Mouse (Mus musculus): Measurements from ENCODE around the gene Gopc. TPM values are rescaled to one million over a fixed set of nuclear protein-coding genes. Genes with fewer than 3 reads are reported as not detected.
"Not testable (repeated sequence)": the region's sequence is repeated elsewhere in the genome, so short reads cannot be mapped to it uniquely, and the experiment has no call there.

The Gopc gene
- total RNA-seq, 2 experiments from 2014 or later = 51.7 TPM

GRCm38 (mm10) chr10:52302271-52302670 lies 79.7 kb downstream of the Gopc start:
- DNase-seq (ENCODE audit: low spot score in 2 of 2) = no peak

DNA sequence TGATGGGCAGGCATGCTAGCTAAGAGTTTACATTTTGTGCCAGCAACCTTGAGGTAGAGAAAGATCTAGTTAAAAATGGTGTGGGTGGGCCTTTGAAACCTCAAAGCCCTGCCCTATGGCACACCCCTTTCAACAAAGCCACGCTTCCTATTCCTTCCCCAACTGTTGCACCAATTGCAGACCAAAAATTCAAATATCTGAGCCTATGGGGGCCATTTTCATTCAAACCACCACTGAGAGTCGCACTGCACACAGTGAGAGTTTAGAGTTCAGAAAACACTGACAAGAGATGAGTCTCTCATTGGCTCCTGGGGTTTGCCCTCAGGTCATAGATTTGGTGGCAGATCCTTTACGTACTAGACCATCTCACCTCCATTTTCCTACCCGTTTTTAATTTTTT lies 80.2 kb downstream of the Gopc start:
- DNase-seq (ENCODE audit: low spot score in 2 of 2) = no peak

DNA sequence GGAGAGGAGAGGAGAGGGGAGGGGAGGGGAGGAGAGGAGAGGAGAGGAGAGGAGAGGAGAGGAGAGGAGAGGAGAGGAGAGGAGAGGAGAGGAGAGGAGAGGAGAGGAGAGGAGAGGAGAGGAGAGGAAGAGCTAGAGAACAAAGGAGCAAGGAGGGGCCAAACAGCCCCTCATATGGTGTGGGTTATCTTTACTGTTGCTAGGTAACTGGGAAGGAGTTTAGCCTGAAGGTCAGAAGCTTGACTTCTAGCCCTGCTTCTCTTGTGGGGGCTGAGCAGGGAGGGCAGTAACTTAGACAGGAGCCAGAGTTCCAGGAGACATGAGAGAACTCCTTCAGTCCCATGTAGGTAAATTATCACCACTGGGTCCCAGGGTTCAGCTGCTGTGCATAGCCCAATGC lies 83.4 kb downstream of the Gopc start:
- not testable (repeated sequence) for DNase-seq (ENCODE audit: low spot score in 2 of 2)

- DNase-seq (ENCODE audit: low spot score in 2 of 2) = no peak
Observed at GRCm38 (mm10) chr10:52295934-52296333, 86.0 kb downstream of the Gopc start.

DNA sequence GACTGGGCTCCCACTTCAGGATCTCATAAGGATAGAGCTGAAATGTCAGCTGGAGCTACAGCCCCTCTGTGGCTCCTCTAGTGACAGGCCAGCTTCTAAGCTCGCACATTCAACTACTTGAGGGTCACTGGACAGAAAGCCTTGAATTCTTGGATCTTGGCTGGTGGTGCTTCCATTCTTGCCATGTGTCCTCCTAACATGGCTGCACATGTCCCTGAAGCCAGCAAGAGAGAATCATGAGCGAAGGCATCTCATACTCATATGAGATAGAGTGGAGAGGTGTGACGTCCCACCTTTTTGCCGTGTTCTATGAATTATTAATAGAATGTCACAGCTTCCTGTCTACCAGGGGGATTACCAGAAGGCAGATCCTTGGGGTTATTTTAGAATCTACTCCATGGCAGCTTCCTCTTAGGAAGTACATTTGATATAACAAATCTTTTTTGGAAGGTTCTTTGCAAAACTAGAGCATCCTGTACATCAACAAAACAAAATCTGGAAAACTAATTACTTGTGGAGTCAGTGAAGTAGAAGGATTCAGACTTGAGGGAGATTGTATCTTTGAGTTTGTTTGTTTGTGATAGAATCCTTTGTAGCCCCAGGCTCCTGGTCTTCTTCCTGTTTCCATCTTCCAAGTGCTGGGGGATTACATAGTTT lies 87.9 kb downstream of the Gopc start:
- DNase-seq (ENCODE audit: low spot score in 2 of 2) = no peak

DNA sequence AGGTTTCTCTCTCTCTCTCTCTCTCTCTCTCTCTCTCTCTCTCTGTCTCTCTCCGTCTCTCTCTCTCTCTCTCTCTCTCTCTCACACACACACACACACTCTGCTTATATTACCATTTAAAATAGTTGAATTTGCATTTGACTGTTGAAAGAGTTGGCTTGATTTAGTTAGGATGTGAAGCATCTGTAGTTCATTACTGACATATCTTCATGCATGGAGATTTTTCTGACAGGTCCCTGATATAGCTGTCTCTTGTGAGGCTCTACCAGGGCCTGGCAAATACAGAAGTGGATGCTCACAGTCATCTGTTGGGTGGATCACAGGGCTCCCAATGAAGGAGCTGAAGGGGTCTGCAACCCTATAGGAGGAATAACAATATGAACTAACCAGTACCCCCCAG lies 89.5 kb downstream of the Gopc start:
- DNase-seq (ENCODE audit: low spot score in 2 of 2) = not testable (repeated sequence)

GRCm38 (mm10) chr10:52289261-52289660 lies 92.7 kb downstream of the Gopc start:
- DNase-seq (ENCODE audit: low spot score in 2 of 2) = no peak

- DNase-seq (ENCODE audit: low spot score in 2 of 2) = no peak
Observed at GRCm38 (mm10) chr10:52287852-52288533, 93.9 kb downstream of the Gopc start.

Other genes starting within 250 kb of the Gopc start
- gene Ros1, start 186.9 kb downstream of the Gopc start, total RNA-seq (2021) = not detected
- gene Dcbld1, start 148.5 kb downstream of the Gopc start, total RNA-seq (2021) = 10 to 100 TPM; 12.1 to 12.5 TPM
- not detected for gene Gm26741, start 23.4 kb downstream of the Gopc start, total RNA-seq (2021)
- not detected for gene Nepn, start 6.8 kb upstream of the Gopc start, total RNA-seq (2021)
- gene Nus1, start 35.4 kb upstream of the Gopc start, total RNA-seq (2021) = 10 to 100 TPM; 61.3 to 62.6 TPM

Data from layer of hippocampus, postnatal 10 days (tissue).